Mouse (Mus musculus) neural tube, embryonic 15.5 days (tissue): ENCODE measurements around the gene Gm17174. TPM values are rescaled to one million over a fixed set of nuclear protein-coding genes. Genes with fewer than 3 reads are reported as not detected.
"Not testable (repeated sequence)": the region's sequence is repeated elsewhere in the genome, so short reads cannot be mapped to it uniquely, and the experiment has no call there.

Experiments
- ATAC-seq: fragments of 200-750 bp; cut with Nextera tagmentation; 2 replicates; pipeline ENCODE4 v1.8.0; 2017; ENCODE audit warnings: mild to moderate bottlenecking, moderate TSS enrichment, moderate library complexity; ENCODE audit not compliant: low FRiP score
- H3K27ac ChIP-seq: fragments of 300-500 bp; sonication (generic); replicated peaks from 2 replicates; pipeline ENCODE4 v1.5.1; 2015; ENCODE audit warnings: mild to moderate bottlenecking, inconsistent platforms
- H3K27me3 ChIP-seq: fragments of 300-500 bp; sonication (generic); replicated peaks from 2 replicates; pipeline ENCODE4 v1.6.1; 2015; ENCODE audit warnings: inconsistent platforms
- H3K36me3 ChIP-seq: fragments of 300-500 bp; sonication (generic); 2 replicates; pipeline ENCODE4 v1.6.1; 2015; ENCODE audit warnings: inconsistent platforms
- H3K4me1 ChIP-seq: fragments of 300-500 bp; sonication (generic); 2 replicates; pipeline ENCODE4 v1.6.1; 2015; ENCODE audit warnings: inconsistent platforms
- H3K4me2 ChIP-seq: fragments of 300-500 bp; sonication (generic); 2 replicates; pipeline ENCODE4 v1.6.1; 2015; ENCODE audit warnings: inconsistent platforms, mild to moderate bottlenecking, moderate library complexity
- H3K4me3 ChIP-seq: fragments of 300-500 bp; sonication (generic); replicated peaks from 2 replicates; pipeline ENCODE4 v1.5.1; 2015; ENCODE audit warnings: mild to moderate bottlenecking, inconsistent platforms
- H3K9ac ChIP-seq: fragments of 300-500 bp; sonication (generic); replicated peaks from 2 replicates; pipeline ENCODE4 v1.6.1; 2015; ENCODE audit warnings: mild to moderate bottlenecking, inconsistent platforms
- H3K9me3 ChIP-seq: fragments of 300-500 bp; sonication (generic); replicated peaks from 2 replicates; pipeline ENCODE4 v1.6.1; 2016; ENCODE audit warnings: inconsistent platforms
- WGBS: fragments of 180-500 bp; shearing (Covaris S2); methylation state at CpG from one replicate; pipeline ENCODE4 v1.1.7; 2015; ENCODE audit warnings: mixed read lengths; 5-methylcytosine and 5-hydroxymethylcytosine counted together
- polyA plus RNA-seq: library from polyadenylated mRNA; unstranded; fragments of >200 nt; fragmentation: Nextera tagmentation; extraction: Ambion mirVana; gene quantifications from 2 replicates; pipeline ENCODE4 v1.2.1, GENCODE M21; 2015

The Gm17174 gene
- polyA plus RNA-seq: not detected in 2 replicates

DNA sequence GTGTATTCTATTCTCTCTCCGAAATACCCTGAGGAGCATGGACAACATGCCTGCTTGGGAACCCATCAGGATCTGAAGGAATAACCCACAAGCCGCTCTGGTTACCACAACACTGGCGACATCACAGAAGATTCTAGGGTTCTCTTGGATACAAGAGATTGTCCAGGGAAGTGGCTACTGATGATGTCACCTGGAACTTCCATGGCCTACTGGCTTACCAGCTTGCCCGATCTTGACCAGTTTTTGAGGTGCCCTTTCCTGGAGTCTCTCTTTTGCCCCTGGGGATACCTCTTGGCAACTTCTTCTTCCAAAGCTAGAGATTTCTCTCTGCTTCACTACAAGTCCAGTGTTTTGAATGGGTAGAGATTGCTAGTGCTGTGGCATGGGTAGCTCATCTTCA, at the start of gene Gm17174:
Gene Gm17174, minus strand, starts transcription at position 101 of the 400 bp plus-strand sequence.
- not testable (repeated sequence) for H3K27ac ChIP-seq, H3K9me3 ChIP-seq, H3K27me3 ChIP-seq, H3K4me2 ChIP-seq, ATAC-seq, H3K4me1 ChIP-seq, H3K36me3 ChIP-seq, H3K9ac ChIP-seq, H3K4me3 ChIP-seq
- 95% methylated on average over 4 of the region's 4 CpGs for WGBS

DNA sequence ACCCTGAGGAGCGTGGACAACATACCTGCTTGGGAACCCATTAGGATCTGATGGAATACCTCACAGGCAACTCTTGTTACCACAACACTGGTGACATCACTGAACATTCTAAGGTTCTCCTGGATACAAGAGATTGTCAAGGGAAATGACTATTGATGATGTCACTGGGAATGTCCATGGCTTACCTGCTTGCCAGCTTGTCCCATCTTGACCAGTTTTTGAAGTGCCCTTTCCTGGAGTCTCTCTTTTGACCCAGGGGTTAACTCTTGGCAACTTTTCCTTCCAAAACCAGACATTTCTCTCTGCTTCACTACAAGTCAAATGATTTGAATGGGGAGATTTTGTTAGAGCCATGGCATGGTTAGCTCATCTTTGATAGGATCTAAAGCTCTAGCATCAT, 43.6 kb upstream of the Gm17174 start, which contains the start of gene Gm4181:
Gene Gm4181, minus strand, starts transcription at position 101 of the 400 bp plus-strand sequence.
- H3K27ac ChIP-seq, H3K9me3 ChIP-seq, H3K36me3 ChIP-seq, ATAC-seq, H3K9ac ChIP-seq, H3K4me2 ChIP-seq, H3K4me3 ChIP-seq, H3K27me3 ChIP-seq, H3K4me1 ChIP-seq: not testable (repeated sequence)
- WGBS: 89% methylated on average over 1 of the region's 1 CpGs

DNA sequence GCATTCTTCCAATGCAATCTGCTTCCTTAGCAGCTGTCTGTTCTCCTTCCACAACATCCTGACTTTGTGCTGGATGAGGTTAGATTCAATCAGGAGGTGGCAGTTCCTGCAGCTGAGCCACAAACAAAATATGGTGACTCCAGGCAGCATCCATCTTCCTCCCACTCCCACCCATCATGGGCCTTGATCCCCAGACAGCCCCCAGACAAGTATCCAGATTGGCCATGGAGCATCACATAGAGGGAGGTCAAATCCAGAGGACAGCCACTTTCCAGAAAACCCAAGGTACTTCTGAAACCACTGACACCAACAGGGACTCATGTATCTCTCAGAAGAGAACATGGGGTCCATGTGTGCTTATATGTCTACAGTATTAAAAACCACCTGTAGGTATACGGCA, 40.5 kb upstream of the Gm17174 start:
- H3K9ac ChIP-seq, H3K9me3 ChIP-seq, H3K4me1 ChIP-seq, H3K27ac ChIP-seq, H3K4me3 ChIP-seq, H3K36me3 ChIP-seq, H3K4me2 ChIP-seq, ATAC-seq, H3K27me3 ChIP-seq: not testable (repeated sequence)
- 89% methylated on average over 1 of the region's 1 CpGs for WGBS

DNA sequence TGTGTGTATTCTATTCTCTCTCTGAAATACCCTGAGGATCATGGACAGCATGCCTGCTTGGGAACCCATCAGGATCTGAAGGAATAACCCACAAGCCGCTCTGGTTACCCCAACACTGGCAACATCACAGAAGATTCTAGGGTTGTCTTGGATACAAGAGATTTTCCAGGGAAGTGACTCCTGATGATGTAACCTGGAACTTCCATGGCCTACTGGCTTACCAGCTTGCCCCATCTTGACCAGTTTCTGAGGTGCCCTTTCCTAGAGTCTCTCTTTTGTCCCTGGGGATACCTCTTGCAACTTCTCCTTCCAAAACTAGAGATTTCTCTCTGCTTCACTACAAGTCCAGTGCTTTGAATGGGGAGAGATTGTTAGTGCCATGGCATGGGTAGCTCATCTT, 19.3 kb upstream of the Gm17174 start, which contains the start of gene Gm17078:
Gene Gm17078, minus strand, starts transcription at position 101 of the 400 bp plus-strand sequence.
- ATAC-seq: no peak
- 93% methylated on average over 1 of the region's 1 CpGs for WGBS
- Histone ChIP-seq H3K27me3 (no peaks in the 10 kb centered on the region), H3K9ac (no peak within 1 kb of the TSS), H3K27ac (no peak within 1 kb of the TSS), H3K9me3 (no peaks in the 10 kb centered on the region), H3K36me3 (no peaks in the 10 kb centered on the region), H3K4me1 (no peaks in the 10 kb centered on the region), H3K4me3 (no peak within 1 kb of the TSS), H3K4me2 (no peak within 1 kb of the TSS)

DNA sequence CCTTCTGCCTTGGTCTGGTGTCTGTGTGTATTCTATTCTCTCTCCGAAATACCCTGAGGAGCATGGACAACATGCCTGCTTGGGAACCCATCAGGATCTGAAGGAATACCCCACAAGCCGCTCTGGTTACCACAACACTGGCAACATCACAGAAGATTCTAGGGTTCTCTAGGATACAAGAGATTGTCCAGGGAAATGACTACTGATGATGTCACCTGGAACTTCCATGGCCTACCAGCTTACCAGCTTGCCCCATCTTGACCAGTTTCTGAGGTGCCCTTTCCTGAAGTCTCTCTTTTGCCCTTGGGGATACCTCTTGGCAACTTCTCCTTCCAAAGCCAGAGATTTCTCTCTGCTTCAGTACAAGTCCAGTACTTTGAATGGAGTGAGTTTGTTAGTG, 18.0 kb downstream of the Gm17174 start, which contains the start of gene Gm17175:
Gene Gm17175, minus strand, starts transcription at position 101 of the 400 bp plus-strand sequence.
- not testable (repeated sequence) for H3K4me1 ChIP-seq, H3K27me3 ChIP-seq, H3K36me3 ChIP-seq, H3K27ac ChIP-seq, H3K4me3 ChIP-seq, H3K4me2 ChIP-seq, ATAC-seq, H3K9me3 ChIP-seq, H3K9ac ChIP-seq
- 96% methylated on average over 2 of the region's 2 CpGs for WGBS

DNA sequence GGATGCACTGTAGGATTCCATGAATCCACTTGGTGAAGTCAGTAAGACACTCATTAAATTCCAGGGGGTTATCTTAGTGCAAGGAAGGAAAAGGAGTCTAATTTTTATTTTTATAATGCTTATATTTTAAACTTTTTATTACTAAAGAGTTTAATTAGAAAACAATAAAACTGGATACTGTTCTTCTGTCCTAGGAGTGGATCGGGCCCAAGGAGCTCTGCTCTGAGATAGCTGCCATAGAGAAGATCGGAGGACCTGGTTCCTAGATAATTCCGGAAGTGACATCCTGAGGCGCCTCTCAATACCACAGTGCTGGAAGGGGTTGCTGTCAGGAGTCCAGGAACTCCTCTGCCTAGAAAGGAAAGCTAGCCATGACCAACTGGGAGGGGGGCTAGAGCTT, 39.4 kb downstream of the Gm17174 start, which contains the start of gene Gm5622:
Gene Gm5622, plus strand, starts transcription at position 301 of the 400 bp plus-strand sequence.
- no peak within 1 kb of the TSS for H3K4me2 ChIP-seq
- WGBS: 95% methylated on average over 4 of the region's 4 CpGs
- no peaks in the 10 kb centered on the region for H3K27me3 ChIP-seq
- ATAC-seq: no peak
- H3K4me3 ChIP-seq: no peak within 1 kb of the TSS
- H3K4me1 ChIP-seq: no peaks in the 10 kb centered on the region
- H3K9me3 ChIP-seq: no peaks in the 10 kb centered on the region
- no peaks in the 10 kb centered on the region for H3K36me3 ChIP-seq
- no peak within 1 kb of the TSS for H3K9ac ChIP-seq
- no peak within 1 kb of the TSS for H3K27ac ChIP-seq

Other genes starting within 250 kb of the Gm17174 start
- gene Gm7247, start 230.4 kb downstream of the Gm17174 start, polyA plus RNA-seq: not detected in 2 replicates
- gene Vmn2r88, start 181.3 kb downstream of the Gm17174 start, polyA plus RNA-seq: not detected in 2 replicates
- not detected in 2 replicates for gene Vmn2r89, start 140.3 kb downstream of the Gm17174 start, polyA plus RNA-seq
- not detected in 2 replicates for gene Gm5622, start 39.3 kb downstream of the Gm17174 start, polyA plus RNA-seq
- not detected in 2 replicates for gene Gm17175, start 18.1 kb downstream of the Gm17174 start, polyA plus RNA-seq
- not detected in 2 replicates for gene Gm17078, start 19.2 kb upstream of the Gm17174 start, polyA plus RNA-seq
- gene Gm4181, start 43.5 kb upstream of the Gm17174 start, polyA plus RNA-seq: not detected in 2 replicates
- gene Gm17079, start 103.3 kb upstream of the Gm17174 start, polyA plus RNA-seq: not detected in 2 replicates
- not detected in 2 replicates for gene Gm5800, start 125.0 kb upstream of the Gm17174 start, polyA plus RNA-seq
- 0.27 TPM in 1 of 2 replicates, not detected in the other for gene Ang4, start 181.5 kb upstream of the Gm17174 start, polyA plus RNA-seq
- not detected in 2 replicates for gene AY358078, start 207.9 kb upstream of the Gm17174 start, polyA plus RNA-seq